Mouse (Mus musculus) adrenal gland, postnatal 36 days (tissue): Measurements from ENCODE around the gene Plscr3. TPM values are rescaled to one million over a fixed set of nuclear protein-coding genes. Genes with fewer than 3 reads are reported as not detected.

Source experiments
- DNase-seq, 2 experiments: peaks; one replicate each; pipeline ENCODE4 v3.0.0; 2021; ENCODE audit warnings: mixed read lengths in 1 of 2
- total RNA-seq, 2 experiments: library from RNA; stranded (reverse); gene quantifications; 2 replicates each; pipeline ENCODE4 v1.2.3; 2021

Gene Plscr3
- total RNA-seq, 2 experiments from 2014 or later = 49.3 to 50.4 TPM

DNA sequence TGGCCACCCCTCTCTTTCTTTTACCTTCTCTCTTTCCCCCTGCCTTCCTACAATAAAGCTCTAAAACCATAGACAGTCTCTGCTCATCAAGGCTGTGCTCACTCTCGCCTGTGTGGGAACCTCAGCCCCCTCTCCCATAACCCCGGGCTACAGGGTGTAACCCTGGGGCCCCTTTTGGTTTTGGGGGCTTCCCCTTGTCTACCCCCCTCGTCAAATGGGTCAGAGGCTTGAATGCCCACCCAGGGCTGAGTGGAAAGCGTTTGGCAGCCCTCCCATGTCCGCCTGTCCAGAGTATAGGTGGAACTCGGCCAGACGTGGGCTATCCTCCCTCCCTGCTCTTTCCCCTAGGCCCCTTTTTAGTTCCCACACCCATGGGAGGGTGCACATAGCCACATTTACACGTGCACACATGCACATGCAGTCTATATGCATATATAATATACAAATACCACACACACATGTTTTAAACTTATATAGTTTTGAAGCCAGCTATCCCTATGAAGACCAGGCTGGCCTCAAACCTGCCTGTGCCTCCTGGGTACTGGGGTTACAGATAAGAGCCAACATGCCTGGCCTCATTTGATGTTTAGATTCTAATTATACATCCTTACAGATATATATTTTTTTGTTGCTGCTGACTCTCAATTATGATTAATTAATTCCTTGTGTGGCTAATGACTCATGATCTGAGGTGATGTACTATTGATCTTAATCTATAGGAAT lies 18.1 kb downstream of the Plscr3 start:
- DNase-seq = no peak

DNA sequence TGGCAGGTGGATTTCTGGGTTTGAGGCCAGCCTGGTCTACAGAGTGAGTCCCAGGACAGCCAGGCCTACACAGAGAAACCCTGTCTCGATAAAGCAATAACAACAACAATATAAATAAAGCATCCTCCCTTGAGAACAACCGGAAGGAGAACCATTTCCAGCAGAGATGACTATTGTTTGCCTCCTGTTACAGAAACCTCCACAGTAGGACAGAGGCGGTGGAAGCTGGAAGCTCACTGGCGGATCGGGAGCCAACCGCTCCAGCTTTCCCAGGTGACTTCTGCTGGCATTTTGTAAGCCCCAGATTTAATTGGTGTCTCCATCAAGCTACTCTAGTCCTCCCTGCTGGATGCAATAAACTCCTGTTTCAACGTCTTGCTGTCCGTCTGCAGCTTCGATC lies 19.4 kb downstream of the Plscr3 start:
- no peak for DNase-seq

DNA sequence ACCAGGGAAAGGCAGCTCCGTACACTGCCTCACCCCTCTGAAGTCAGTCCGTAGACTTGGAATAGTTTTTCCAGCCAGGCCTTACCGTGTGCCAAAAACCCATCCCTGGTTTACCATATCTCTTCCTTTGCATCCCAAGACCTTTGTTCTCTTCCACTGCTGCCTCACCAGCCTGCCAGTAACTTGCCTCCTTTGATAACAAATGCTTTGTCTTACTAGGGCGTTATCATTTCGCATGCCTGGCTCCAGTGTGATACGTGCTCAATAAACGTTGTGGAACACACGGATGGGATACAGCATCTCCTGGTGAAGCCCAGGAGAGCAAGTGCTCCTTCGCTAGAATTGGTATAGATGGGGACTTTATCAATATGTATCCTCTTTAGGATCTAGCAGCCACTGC lies 21.2 kb downstream of the Plscr3 start:
- no peak for DNase-seq

DNA sequence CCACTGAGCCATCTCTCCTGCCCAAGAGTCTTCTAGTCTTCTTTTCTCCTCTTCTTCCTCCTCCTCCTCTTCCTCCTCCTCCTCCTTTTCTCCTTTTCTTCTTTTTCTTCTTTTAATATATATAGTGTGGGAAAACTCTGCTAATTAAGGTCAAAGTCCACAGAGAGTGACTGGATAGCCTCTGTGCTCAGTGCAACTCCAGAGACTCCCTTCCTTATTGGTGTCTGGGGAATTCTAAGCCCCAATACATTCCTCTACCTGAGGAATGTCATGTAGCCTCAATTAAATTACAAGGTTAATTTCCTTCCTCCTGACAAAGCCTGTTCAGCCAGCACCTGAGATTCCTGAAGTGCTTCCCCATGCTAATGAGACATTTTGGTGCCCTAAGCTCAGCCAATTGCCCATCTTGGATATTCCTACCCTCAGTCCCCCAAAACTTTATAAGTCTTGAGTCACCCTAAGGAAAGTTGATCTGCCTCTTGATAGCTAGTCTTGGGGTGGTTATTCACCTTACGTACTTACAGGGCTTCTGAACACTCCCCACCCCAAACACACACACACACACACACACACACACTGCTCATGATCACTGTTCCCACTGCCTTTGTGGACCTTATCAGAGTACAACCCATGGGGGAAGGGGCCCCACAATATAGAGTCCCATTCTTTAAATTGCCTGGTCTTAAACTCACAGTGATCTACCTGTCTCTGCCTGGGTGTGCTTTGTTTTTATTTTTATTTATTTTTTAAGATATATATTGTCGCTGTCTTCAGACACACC lies 24.3 kb downstream of the Plscr3 start:
- no peak for DNase-seq

DNA sequence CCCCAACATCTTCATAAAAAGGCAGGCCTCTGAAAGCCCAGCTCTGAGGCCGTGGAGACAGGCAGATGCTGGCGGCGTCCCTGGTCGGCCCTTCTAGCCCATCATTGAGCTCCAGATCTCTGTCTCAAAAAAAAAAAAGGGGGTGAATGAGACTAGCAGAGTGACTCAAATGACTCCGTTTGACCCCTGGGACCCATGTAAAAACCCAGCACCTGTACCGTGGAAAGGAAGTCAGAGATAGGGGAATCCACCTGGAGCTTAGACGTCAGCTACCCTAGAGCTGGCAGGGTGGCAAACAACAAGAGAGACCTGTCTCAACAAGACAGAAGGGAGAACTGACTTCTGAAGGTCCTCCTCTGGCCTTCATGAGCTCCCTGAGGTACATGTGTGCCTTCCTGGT lies 25.6 kb downstream of the Plscr3 start:
- no peak for DNase-seq

DNA sequence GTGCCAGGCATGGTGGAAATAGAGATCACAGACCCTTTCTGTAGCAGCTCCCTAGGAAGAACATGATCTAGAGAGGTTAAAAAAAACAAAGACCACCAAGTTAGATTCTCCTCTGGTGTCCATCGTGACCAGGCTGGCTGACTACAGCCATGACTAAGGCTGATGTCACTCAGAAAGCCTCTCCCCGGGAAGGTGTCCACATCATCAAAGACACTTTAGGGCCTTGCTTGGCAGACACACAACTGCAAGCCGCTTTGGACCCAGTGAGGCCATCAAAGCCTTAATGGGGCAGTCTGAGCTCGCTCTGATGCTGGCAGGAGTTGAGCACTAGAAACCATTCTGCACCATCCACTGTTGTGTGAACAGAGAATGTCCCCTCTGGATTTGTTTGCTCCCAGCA lies 26.3 kb downstream of the Plscr3 start:
- peak; percentile 46 to 48 for DNase-seq

DNA sequence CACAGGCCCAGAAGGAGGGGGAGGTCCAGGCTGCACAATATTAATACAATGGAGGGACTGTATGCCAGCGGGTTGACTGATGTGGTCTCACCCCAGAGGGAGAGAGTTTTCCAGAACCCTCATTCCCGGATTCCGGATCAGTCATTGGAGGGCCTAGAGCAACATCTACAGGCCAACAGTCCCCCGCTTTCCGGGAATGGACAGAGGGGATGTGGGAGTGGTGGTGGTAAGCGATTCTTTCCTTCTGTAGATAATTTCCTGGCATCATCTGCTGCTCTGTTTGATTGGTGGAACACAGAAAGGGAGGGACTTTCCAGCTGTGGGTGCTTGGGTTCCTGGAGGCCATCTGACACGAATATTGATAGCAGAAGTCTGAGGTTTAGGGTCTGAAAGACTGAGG lies 30.0 kb downstream of the Plscr3 start:
- no peak for DNase-seq

DNA sequence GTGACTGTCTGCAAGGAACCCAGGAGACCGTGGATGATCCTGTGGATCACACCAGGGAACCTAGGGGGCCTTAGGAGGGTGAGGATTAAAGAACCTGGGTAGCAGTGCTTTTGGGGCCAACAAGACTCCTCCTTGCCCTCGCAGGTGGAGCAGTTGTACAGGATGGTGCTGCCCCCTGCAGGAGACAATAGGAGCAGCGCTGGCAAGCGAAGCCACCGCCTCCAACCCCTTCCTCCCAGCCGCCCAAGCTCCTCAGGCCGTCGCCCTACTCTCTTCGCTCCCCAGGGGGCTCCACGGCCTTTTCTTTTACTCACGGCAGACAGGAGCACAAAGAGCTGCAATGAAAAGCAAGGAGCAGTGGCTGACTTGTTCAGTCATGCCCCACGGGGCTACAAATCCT lies 30.7 kb downstream of the Plscr3 start:
- peak; percentile 87 to 92 for DNase-seq

DNA sequence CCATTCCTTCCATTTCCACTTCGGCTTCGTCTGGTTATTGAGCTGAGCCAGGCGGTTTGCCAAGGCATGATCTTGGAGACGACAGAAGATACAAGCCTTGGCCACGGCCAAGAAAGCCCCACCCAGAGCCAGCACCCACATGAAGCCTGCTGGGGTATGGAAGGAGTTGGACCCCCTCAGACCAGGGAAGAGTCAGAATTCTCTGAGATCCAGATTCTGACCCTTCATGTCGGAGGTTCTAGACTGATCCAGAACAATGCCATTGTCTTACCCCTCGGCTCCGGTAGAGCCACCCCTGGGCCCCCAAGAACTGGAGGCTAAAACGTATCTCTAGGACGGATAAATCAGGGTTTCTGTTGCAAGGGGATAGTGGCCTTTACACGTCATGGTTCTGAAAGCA lies 31.7 kb downstream of the Plscr3 start, which contains the start of gene Tmem95:
Gene Tmem95 (minus strand): TSS at position 141 of the 400 bp plus-strand sequence.
- no peak for DNase-seq

DNA sequence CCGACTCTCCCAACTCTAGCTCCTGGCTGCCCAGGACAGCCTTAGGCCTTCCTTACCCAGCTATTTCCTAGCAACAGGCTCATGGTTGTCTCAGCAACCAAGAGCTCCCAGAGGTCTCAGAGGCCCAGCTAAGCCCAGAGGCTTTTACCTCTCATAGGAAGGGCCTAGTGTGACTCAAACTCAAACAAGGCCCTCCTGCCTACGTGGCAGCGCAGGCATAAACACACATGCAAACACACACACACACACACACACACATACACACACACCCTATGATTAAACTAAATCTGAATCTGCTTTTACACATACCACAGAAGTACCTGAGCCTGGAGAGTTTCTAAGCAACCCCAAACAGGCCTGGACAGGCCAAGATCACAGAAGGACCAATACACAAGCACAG lies 32.2 kb downstream of the Plscr3 start:
- DNase-seq = no peak

DNA sequence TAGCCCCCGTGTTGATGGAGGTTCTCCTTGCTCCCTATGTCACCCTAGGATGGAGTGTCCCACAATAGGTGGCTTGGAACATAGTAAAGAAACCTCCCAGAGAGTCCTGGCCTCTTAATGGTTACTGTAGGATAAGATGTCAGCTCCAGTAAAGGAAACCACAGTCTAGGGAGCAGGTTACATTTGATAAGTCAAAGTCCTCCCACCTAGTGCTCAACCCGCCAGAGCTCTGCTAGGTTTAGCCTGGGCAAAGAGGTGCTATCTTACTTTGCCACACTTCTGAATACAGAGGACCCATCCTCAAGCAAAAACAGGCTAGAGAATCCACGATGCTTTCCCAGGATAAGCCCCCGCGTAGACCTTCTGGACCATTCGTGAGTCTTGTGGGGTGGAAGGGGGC lies 32.8 kb downstream of the Plscr3 start:
- DNase-seq = no peak

DNA sequence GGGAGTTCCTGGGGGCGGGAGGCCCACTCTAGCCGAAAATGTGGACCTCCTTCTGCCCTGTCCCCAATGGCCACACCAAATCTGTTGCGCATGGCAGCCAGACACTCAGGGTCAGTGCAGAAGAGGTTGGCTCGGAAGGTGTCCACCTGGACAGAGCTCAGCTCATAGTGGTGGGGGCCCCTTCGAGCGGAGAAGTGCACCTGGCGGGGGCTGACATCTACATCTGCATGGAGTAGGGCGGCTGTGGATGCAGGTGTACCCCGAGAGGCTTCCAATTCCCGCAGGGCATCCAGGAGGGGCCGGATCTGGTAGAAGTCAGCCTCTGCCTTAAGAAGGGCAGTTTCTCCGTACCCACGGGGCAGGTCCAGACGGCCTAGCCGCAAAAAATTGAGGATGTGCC lies 33.5 kb downstream of the Plscr3 start:
- DNase-seq = no peak

DNA sequence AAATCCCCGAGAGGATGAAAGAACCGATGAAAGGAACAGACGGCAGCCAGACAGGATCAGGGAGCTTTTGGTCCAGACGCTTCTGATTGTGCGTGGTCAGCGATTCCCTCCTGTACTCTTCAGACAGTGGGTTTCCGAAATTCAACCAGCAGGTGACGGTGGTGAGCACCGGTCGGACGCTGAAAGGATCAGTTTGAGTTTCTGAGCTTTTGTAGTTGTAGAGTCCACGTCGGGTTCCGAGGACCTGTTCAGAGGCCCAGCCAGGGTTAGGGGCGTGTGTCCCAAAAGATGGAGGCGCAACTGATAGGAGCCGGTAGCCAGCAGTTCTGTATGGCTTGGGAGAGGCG lies 34.3 kb downstream of the Plscr3 start:
- peak; percentile 70 to 79 for DNase-seq

DNA sequence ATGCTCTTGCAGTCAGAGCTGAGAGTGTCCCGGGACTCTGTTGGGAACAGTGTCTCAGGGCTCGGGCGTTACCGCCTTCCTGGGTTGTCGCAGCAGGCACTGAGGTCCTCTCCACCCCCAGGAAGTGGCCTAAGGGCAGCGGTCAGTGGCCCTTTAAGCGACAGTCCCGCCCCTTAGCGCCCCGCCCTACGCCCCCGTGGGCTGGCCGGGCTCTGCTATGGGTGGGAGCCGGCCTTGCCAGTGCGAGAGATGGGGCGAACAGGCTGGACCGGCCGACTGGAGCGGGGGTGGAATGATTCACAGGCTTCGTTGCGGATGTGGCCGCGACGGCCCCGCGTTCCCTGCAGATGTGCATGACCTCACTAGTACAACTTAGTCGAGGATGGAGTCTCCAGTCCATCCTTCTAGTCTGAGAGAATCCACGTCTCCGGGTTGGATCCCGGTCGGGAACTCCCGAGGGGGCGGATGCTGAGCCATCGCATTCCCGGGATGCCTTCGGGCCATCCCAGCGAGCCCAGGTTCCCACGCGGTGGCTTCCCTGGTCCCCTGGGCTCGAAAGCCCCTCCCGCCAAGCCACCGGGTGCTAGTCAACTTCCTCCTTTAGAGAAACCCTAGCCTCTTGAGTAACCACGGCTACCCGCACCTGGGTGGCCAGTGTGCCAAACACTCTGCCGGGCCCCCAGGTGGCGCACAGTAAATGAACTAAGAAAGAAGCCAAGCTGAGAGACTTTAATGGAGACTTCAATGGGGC lies 34.9 kb downstream of the Plscr3 start, which contains the start of gene Kctd11:
Gene Kctd11 (minus strand): TSS at position 554 of the 751 bp plus-strand sequence.
- peak; percentile 96 for DNase-seq

DNA sequence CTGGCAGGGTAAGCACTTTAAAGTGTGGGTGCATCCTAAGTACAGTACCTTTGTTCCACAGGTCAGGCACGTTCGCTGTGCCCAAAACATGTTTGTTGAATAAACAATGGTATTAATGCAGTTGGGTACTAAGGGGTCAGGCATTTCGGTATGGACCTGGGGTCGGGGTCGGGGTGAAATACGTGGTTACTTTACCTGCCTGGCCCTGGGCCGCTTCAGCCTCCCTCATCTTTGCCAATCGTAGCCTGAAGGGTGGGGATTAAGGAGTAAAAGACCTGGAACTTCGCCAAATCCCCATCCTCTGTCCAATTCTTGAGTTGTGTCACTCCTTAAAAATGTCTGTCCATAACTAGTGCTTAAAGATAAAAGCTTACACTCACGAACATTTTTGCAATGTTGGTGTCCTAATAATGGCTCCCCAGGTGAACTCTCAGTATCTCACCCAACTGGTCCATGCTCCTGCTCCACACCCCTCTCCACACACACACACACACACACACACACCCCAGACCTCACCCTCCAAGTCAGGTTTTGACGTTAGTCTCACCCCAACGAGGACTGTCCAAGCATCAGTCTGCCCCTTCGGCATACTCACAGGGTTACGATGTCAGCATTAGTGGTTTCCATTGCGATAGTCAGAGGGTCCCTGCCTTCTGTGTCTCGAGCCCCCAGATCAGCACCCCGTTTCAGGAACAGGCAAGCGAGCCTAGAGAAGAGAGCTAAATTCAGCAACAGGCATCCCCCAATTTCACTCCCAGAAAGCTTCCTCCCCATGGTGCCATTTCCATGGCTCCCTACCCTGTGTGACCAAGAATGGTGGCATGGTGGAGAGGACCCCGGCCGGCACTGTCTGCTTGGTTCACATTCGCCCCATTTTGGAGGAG lies 35.9 kb downstream of the Plscr3 start:
- DNase-seq = no peak

DNA sequence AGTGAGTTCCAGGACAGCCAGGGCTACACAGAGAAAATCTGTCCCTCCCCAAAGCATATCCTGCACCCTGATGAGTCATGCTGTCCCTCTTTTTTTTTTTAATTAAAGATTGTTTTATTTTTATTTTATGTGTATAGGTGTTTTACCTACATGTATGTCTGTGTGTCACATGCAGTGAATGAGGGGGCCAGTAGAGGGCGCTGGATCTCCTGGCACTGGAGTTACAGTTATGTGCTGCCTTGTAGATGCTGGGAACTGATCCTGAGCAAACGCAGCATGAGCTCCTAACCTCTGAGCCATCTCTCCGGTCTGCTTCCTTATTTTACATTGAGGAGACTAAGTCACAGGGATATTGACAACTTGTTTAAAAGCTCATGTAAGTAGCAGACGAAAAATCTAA lies 36.9 kb downstream of the Plscr3 start:
- no peak for DNase-seq

DNA sequence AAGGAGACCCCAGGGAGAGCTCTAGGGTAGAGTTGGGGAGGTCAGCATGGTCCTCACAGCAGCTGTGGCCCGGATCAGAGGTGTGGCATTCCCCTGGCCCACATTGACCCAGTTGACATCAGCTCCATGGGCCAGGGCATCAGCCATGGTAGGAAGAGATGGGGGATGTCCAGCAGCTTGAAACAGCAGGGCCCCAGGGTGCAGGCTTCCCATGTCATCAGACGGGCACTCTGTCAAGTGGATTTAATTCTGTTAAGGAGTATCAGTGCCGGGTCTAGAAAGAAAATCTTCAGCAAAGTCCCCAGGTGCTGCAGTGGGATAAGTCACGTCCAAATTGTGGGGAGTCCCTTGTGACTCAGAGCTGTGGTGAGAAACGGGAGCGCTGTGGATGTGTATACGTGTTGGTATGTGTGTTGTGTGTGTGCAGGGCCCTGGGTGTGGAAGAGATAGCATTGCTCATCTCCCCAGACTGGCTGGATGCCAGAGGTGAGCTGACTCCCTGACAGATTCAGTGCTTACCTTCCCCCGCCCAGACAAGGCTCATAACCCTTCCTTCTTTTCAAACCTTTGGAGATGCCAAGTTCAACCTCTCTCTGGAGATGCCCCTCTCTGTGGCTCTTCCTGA lies 37.5 kb downstream of the Plscr3 start:
- DNase-seq = no peak

DNA sequence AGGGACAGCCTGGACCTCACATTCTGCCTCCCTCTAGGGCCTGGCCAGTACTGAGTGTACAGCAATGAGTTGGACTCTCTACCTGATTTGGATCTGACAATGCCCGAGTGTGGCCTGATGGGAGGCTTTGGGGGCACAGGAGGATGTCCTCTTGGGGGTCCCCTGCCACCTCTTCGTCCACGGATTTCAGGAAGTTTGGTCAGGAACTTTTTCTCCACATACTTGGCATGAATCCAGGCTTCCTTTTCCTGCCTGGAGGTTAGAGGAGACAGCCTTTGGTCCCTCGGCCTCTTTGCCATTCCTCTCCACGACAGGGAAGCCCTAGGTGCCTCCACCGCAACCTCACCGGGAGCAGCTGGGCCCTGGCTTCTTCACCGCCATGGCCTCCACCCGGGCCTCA lies 38.1 kb downstream of the Plscr3 start:
- DNase-seq = no peak

DNA sequence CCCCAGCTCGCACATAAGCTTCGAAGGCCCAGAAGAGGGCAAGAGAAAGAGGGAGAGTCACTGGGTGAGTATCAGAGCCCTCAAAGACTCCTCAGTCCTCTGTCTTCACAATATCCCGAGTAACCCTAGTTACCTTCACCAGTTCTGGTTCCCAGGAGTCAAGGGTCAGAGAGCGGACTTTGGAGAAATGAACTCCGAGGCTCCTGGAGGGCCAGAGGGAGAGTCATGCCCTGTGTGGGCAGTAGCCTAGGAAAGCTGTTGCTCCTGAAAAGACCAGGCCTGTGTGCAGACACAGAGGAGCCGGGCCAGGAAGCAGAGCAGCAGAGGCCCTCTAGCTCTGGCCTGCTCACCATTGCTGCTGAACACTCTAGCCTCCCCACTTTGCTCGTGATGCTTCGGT lies 38.5 kb downstream of the Plscr3 start:
- no peak for DNase-seq

DNA sequence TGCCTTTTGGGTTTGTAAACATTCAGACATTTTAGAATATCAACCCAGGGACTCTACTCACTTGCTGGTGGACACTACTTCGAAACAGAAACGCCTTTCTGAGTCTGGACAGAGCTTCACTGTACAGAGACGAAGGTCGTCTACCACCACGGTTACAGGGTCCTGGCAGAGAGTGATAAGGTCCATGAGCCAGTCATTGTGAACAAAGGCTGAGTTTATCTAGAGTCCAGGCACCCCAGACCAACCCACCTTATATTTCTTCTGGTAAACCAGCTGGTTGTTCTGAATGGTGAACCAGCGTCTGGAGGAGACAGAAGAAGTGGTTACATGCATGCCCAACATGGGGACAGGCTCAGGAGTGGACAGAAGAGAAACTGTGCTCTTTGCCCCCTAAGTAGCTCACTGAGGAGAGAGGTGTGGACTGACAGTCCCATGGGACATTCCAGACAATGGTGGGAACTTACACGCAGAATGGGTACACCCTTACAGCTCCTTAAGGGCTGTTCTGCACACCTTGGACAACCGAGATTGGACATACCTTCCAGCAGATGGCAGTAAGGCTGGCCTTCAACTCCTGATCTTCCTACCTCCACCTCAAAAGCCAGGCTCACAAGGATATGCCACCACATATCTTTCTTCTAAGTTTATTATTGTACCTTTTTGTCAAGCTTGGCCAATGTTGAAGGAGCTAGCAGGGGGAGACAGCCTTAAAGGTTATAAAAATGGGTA lies 40.9 kb downstream of the Plscr3 start:
- no peak for DNase-seq

DNA sequence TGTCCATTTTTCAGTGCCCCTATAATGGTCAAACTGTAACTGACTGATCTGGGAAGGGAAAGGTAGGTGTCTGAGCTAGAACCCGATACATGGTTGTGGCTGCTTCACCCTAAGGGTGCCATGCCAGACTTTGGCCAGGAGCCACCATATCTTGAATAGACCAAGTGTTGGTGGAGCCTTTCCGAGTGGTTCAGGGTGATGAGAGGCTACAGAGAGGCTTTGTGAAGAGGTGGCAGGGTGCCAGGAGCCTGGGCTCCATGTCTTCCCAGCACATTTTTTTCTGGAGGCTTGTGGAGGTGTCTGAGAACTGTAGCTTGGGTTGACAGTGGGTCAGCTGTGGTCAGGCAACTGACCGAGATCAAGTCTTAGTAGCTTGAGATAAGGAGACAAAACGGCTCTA lies 45.3 kb downstream of the Plscr3 start:
- DNase-seq = no peak
